14 mouse cellular contexts compared by ENCODE assay signal in genomic region chr13:26464096-26464495, GRCm38 (mm10).
"Had no signal": no experiment of that assay in that cellular context is flagged by ENCODE, and none has a peak within 500 bp of the region (broad histone marks: within the 10 kb centered on the region; RNA-seq: fewer than 3 reads in every experiment).

No protein-coding gene starts in this region.

- H3K4me1 ChIP-seq: limb, embryonic 12.5 days; liver, embryonic 13.5 days; lung, embryonic 15.5 days; midbrain, embryonic 13.5 days; neural tube, embryonic 15.5 days; stomach, embryonic 15.5 days had no signal

- H3K9me3 ChIP-seq: limb, embryonic 12.5 days; liver, embryonic 13.5 days; lung, embryonic 15.5 days; midbrain, embryonic 13.5 days; neural tube, embryonic 15.5 days; stomach, embryonic 15.5 days had no signal

- H3K27ac ChIP-seq: left cerebral cortex, adult 2 months; limb, embryonic 12.5 days; liver, embryonic 13.5 days; lung, embryonic 15.5 days; midbrain, embryonic 13.5 days; neural tube, embryonic 15.5 days; stomach, embryonic 15.5 days had no signal

- H3K4me2 ChIP-seq: limb, embryonic 12.5 days; liver, embryonic 13.5 days; lung, embryonic 15.5 days; midbrain, embryonic 13.5 days; neural tube, embryonic 15.5 days; stomach, embryonic 15.5 days had no signal

- H3K36me3 ChIP-seq: limb, embryonic 12.5 days; liver, embryonic 13.5 days; lung, embryonic 15.5 days; midbrain, embryonic 13.5 days; neural tube, embryonic 15.5 days; stomach, embryonic 15.5 days had no signal

- H3K27me3 ChIP-seq: limb, embryonic 12.5 days; liver, embryonic 13.5 days; lung, embryonic 15.5 days; midbrain, embryonic 13.5 days; neural tube, embryonic 15.5 days; stomach, embryonic 15.5 days had no signal

- H3K9ac ChIP-seq: limb, embryonic 12.5 days; liver, embryonic 13.5 days; liver, postnatal 0 days; lung, embryonic 15.5 days; midbrain, embryonic 13.5 days; neural tube, embryonic 15.5 days; stomach, embryonic 15.5 days had no signal

- ATAC-seq: liver, postnatal 0 days; midbrain, embryonic 13.5 days had no signal

- DNase-seq: kidney, adult 18-20 months; kidney, postnatal 25 days; liver; liver, embryonic 13.5 days; liver, postnatal 0 days; right cerebral cortex, postnatal 14 days; thymus, postnatal 4 days had no signal

- H3K4me3 ChIP-seq: left cerebral cortex, adult 2 months; limb, embryonic 12.5 days; liver, embryonic 13.5 days; lung, embryonic 15.5 days; midbrain, embryonic 13.5 days; myocyte; neural tube, embryonic 15.5 days; stomach, embryonic 15.5 days had no signal
